Mouse (Mus musculus) kidney, embryonic 16.5 days (tissue): ENCODE measurements around the gene Wnk2. TPM values are rescaled to one million over a fixed set of nuclear protein-coding genes. Genes with fewer than 3 reads are reported as not detected.

Source experiments
- ATAC-seq: fragments of 200-750 bp; cut with Nextera tagmentation; 2 replicates; pipeline ENCODE4 v1.8.0; 2017; ENCODE audit warnings: moderate TSS enrichment; ENCODE audit not compliant: low FRiP score, low TSS enrichment
- H3K27ac ChIP-seq: fragments of 300-500 bp; sonication (generic); 2 replicates; pipeline ENCODE4 v1.5.1; 2014; ENCODE audit warnings: low read length
- H3K27me3 ChIP-seq: fragments of 300-500 bp; sonication (generic); 2 replicates; pipeline ENCODE4 v1.6.1; 2014; ENCODE audit warnings: low read length, control low read depth, mixed read lengths; ENCODE audit not compliant: insufficient read depth
- H3K36me3 ChIP-seq: fragments of 300-500 bp; sonication (generic); 2 replicates; pipeline ENCODE4 v1.6.1; 2014; ENCODE audit warnings: low read length, control low read depth, mixed read lengths; ENCODE audit not compliant: insufficient read depth
- H3K4me1 ChIP-seq: fragments of 300-500 bp; sonication (generic); 2 replicates; pipeline ENCODE4 v1.6.1; 2014; ENCODE audit warnings: low read length, control low read depth, mixed read lengths; ENCODE audit not compliant: insufficient read depth
- H3K4me2 ChIP-seq: fragments of 300-500 bp; sonication (generic); replicated peaks from 2 replicates; pipeline ENCODE4 v1.6.1; 2014; ENCODE audit warnings: low read depth, low read length
- H3K4me3 ChIP-seq: fragments of 300-500 bp; sonication (generic); 2 replicates; pipeline ENCODE4 v1.5.1; 2014; ENCODE audit warnings: mild to moderate bottlenecking, low read length
- H3K9ac ChIP-seq: fragments of 300-500 bp; sonication (generic); replicated peaks from 2 replicates; pipeline ENCODE4 v1.6.1; 2014; ENCODE audit warnings: low read length
- H3K9me3 ChIP-seq: fragments of 300-500 bp; sonication (generic); 2 replicates; pipeline ENCODE4 v1.6.1; 2016; ENCODE audit warnings: low read length, control low read depth
- WGBS: fragments of 180-500 bp; shearing (Covaris S2); extraction: QIAGEN DNeasy Blood & Tissue Kit; methylation state at CpG from one replicate; pipeline ENCODE4 v1.1.7; 2014; 5-methylcytosine and 5-hydroxymethylcytosine counted together
- polyA plus RNA-seq: library from polyadenylated mRNA; unstranded; fragments of >200 nt; fragmentation: Nextera tagmentation; extraction: Ambion mirVana; gene quantifications from 2 replicates; pipeline ENCODE4 v1.2.1, GENCODE M21; 2015

The Wnk2 gene
- polyA plus RNA-seq, 1 experiment from 2014 or later: 1.0 TPM

DNA sequence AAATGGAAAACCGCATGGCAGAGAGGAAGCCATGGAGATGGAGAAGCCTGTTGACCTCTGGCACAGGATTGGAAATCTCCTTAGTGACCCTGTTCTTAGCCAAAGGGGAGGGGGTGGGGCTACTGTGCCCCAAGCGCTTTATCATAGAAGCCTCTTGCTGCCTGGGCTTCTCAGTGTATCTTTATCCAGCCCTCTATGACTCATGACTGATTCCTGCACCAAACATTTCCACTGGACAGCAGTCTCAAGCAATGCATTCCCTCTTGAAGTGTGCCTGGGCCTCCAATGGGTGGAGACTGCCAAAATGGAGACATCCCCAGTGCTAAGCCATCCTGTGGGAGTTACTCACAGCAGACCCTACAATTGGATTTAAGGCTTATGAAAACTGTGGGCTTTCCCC is 157.7 kb downstream of the Wnk2 start:
- H3K36me3 ChIP-seq: no peaks in the 10 kb centered on the region
- H3K4me1 ChIP-seq: 0 out of 2 replicates have a peak, but pooled peaks cover 2% of the 10 kb centered on the region
- no peak overlapping the region for H3K4me3 ChIP-seq
- no peaks in the 10 kb centered on the region for H3K27me3 ChIP-seq
- no peak overlapping the region for H3K27ac ChIP-seq
- 87% methylated on average over 2 of the region's 2 CpGs for WGBS
- H3K9me3 ChIP-seq: no peaks in the 10 kb centered on the region
- ATAC-seq: no peak
- H3K4me2 ChIP-seq: no peak overlapping the region
- H3K9ac ChIP-seq: no peak overlapping the region

Other genes starting within 250 kb of the Wnk2 start
- 23.2 and 24.8 TPM in 2 replicates for gene Fam120a, start 180.0 kb downstream of the Wnk2 start, polyA plus RNA-seq
- 76.1 and 77.1 TPM in 2 replicates for gene Ninj1, start 39.5 kb upstream of the Wnk2 start, polyA plus RNA-seq
- 50.0 and 52.6 TPM in 2 replicates for gene Card19, start 68.0 kb upstream of the Wnk2 start, polyA plus RNA-seq
- 31.2 and 34.5 TPM in 2 replicates for gene Susd3, start 100.7 kb upstream of the Wnk2 start, polyA plus RNA-seq
- gene Fgd3, start 172.3 kb upstream of the Wnk2 start, polyA plus RNA-seq: 1.0 and 1.1 TPM in 2 replicates
- gene Bicd2, start 193.6 kb upstream of the Wnk2 start, polyA plus RNA-seq: 27.9 and 29.4 TPM in 2 replicates